Mouse (Mus musculus) CD8-positive naive resting alpha-beta T cell, adult 57 days (primary cell): ENCODE data around the gene Lrrc47. TPM values are rescaled to one million over a fixed set of nuclear protein-coding genes. Genes with fewer than 3 reads are reported as not detected.

ENCODE experiments used
- total RNA-seq: library from RNA; stranded (reverse); gene quantifications from one replicate; pipeline ENCODE4 v1.2.4, GENCODE M21; 2023

Gene Lrrc47
- total RNA-seq: 64.3 TPM

GRCm38 (mm10) chr4:154011646-154012089 is at the start of gene Lrrc47:
Lrrc47 (plus strand) TSS chr4:154011731.

GRCm38 (mm10) chr4:153974431-153975291 is 36.9 kb upstream of the Lrrc47 start, which contains the start of the genes Dffb and Cep104:
Dffb (minus strand) TSS chr4:153975126.
Cep104 (plus strand) TSS chr4:153975194.

GRCm38 (mm10) chr4:154025641-154026440 is 14.3 kb downstream of the Lrrc47 start, which contains the start of gene Smim1:
Smim1 (minus strand) TSS chr4:154026230.

GRCm38 (mm10) chr4:154042577-154042976 is 31.0 kb downstream of the Lrrc47 start, which contains the start of gene Ccdc27:
Ccdc27 (minus strand) TSS chr4:154042677.

Other genes with a start within 250 kb of the Lrrc47 start
- 18.5 TPM for gene A430005L14Rik, start 54.5 kb upstream of the Lrrc47 start, total RNA-seq
- gene Dffb, start 36.6 kb upstream of the Lrrc47 start, total RNA-seq: 27.2 TPM
- gene Cep104, start 36.5 kb upstream of the Lrrc47 start, total RNA-seq: 14.0 TPM
- not detected for gene Smim1, start 14.5 kb downstream of the Lrrc47 start, total RNA-seq
- not detected for gene Ccdc27, start 30.9 kb downstream of the Lrrc47 start, total RNA-seq
- not detected for gene Trp73, start 128.5 kb downstream of the Lrrc47 start, total RNA-seq
- 19.9 TPM for gene Wrap73, start 130.6 kb downstream of the Lrrc47 start, total RNA-seq
- gene Tprgl, start 148.9 kb downstream of the Lrrc47 start, total RNA-seq: 162 TPM
- not detected for gene Megf6, start 159.0 kb downstream of the Lrrc47 start, total RNA-seq